Mouse (Mus musculus) thymus, postnatal 25 days (tissue): ENCODE measurements around the gene Ncbp3.

Source experiments
- DNase-seq: peaks from one replicate; pipeline ENCODE4 v3.0.0; 2022

The Ncbp3 gene

DNA sequence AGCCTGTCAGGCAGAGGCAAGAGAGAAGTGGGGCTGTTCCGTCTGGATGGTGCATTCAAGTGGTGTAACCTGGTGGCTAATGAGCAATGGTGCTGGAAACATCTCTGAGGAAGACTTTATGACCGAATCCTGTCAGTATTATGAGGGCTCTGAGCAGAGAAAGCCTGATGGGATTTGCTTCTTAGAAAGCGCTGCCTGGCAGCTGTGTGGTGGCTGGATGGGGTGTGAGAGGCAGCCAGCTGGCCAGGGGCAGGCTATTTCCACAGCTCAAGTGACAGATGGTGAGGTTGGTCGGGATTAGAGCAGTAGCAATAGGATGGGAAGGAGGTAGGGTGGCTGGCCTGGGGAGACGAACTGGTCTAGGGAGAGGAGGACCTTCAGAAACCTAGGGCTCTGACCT is 16.0 kb upstream of the Ncbp3 start:
- DNase-seq: no peak

DNA sequence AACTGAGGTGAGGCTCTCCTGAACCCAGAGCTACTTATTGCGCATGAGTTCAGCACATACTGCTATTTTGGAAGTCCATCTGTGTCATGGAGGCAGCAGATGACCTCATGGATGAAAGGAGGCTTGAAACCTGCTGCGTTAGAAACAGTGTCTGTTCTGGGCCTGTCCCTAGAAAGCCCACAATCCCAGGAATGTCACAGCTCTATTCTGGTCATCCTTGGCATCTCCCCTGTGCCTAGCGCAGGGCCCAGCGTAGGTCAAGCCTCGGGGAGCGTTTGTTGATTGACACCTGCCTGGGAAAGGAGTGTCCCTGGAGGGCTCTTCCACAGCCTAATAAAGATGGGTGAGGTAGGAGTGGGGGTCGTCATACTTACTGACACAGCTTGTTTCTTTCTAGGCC is 11.5 kb upstream of the Ncbp3 start:
- DNase-seq: no peak

DNA sequence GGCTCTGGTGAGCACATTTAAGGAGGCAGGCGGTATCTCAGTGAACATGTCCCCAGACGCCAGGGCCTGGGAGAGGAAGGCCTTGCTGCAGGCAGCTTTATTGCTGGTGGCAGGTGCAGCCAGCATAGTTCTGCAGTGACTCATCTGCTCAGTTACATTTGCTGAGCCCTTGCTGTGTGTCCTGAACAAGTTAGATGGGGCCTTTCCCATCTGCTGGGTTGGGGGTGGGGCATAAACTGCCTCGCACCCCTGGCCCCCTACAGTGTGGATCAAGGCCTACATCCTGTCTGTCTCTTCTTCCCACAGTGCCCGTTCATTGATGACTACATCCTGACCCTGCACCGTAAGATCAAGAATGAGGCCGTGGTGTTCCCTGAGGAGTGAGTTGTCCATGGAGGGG is 10.7 kb upstream of the Ncbp3 start:
- DNase-seq: no peak

DNA sequence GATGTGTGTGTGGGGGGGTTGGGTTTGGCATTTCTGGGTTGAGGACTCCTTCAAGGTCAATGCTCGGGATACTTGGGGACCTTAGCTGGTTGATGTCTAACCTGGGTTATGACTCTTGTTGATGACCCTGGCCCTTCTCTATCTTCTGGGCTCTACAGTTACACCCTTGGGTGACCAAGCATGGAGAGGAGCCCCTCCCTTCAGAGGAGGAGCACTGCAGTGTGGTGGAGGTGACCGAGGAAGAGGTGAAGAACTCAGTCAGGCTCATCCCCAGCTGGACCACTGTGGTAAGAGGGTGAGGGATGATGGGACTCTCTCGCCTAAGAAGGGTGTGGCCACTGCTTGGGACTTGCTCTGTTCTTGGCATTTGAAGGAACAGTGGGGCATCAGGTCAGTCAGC is 9.9 kb upstream of the Ncbp3 start:
- DNase-seq: no peak

DNA sequence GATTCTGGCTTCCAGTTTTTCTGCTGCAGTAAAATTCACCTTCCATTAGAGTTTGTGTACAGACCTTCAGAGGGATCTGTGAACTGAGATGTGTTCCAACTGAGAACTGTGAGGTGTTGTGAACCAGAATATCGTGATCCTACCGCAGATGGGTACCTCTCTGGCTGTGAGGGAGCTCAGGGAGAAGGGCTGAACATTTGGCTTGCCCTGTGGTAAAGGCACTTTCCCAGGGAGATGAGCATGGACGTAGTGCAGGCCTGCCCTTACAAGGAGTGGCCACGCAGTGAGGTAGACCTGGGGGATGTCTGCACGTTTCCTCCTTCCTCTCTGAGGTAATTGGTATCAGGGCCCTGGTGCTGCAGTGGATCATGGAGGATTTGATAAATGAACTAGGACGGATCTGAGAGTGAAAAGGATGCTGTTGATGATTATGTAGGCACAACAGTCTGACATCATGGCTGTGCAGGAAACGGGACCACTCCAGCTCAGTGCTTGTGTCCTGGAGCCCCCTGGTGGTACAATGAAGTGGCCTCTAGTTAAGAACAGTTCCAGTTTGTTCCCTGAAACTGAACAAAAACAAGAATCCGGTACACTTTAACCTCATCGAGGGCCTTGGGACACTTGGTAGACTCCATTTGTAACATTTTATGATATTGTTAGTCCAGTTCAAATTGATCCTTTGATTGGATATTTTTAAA is 8.3 kb upstream of the Ncbp3 start:
- DNase-seq: peak; percentile 77

DNA sequence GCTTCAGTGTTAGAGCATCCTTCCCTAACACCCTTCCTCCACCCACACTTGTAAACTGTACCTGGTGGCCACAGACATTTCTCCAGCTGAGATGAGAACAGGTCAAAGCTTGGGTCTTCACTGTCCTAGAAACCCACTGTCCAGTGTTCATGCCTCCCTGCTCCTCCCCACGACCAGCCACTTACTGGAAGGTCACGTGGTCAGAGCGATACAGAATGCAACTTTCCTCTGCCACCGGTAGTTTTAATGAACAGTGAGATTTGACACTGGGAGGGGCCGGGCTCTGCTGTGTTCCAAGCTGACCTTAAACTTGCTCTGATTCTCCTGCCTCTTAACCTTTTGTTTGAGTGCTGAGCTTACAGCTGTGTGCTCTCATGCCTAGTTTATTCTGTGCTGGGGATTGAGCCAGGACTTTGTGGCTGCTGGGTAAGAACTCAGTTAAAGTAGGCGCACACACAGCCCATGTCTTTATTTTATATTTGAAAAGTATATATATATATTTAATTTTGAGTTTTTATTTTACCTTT is 3.3 kb upstream of the Ncbp3 start:
- DNase-seq: no peak

DNA sequence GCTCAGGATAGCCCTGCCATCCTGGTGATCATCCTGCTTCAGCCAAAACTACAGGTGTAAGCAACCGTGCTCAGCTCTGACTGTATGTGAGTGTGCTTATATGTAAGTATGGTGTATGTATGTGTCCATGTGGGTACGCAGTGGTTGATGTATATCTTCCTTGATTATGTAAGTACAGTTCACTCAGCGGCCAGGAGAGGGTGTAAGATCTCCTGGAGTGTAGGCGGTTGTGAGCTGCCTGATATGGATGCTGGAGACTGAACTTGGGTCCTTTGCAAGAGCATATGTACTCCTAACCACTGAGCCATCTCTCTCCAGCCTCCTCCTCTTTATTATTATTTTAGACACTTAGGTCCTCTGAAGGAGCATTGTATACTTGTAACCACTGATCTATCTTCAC is 2.8 kb upstream of the Ncbp3 start:
- no peak for DNase-seq

DNA sequence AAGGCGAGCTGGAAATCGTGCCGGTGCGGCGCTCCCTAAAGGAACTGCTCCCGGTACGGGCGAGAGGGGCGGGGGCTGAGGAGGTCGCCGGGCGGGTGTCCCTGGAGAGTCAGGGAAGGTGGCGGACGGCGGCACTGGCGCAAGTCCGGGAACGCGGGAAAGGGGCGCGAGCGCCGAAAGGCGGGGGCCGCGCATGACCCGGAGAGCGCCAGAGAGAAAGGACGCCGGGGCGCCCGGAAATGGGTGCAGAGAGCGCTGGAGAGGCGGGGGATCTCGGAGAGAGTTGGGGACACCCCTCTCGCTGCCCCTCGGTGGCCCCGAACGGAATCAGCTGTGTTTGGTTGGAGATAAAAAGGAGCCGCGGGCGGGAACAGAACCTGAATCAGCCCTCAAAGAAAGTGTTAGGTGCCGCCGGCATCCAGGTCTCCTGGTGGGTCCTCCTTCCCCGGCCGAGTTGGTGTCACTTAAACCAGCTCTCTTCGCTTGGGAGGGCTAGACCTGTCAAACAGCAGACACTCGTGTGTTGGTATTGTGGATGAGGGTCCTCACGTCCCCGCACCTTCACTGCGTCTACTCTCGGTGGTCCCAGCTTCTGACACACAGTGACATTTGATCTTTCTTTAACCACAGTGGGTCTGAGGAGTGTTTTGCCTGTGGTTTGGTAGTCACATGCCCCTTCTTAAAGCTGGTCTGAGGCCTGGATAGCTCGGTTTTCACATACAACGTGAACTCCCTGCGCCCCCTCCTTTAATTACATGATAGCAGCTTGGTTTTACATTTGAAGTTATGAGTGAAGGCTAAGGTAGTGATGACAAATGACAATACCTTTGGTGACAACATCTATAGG is 670 bp downstream of the Ncbp3 start:
- peak; percentile 76 for DNase-seq

DNA sequence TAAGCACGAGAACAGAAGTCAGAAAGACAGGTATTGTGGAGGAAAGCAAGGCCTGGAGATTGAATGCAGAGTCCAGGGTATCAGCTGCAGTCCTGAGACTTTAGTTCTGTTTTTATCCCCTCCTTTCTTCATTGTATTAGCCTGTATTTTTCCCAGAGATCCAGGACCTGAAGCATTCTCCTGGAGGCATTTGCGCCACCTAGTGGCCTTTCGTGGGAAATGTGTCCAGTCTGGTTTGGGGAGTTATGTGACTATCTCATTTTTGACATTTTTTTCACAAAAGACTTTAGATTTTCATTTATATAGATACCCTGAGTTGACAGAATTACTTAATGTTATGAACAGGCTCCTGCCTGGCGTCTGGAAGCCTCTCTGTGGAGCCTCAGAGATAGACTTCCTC is 1.8 kb downstream of the Ncbp3 start:
- DNase-seq: peak; percentile 63

DNA sequence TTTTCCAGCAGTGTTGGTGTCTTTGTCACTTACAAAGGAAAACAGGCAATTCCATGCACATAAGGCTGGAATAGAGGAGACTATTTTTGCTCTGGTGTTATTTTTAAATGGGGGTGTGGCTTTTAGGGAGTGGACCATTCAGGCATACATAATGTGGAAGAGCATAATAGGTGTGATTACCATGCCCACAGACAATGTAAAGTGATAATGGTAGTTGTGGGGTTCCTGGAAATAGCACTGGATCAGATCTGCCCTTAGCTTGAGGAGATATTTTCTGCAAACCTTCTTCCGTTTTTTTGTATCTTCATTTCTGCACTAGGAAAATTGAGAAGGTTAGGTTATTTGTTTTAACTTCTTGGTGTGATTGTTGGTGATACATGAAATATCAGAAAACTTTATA is 5.2 kb downstream of the Ncbp3 start:
- DNase-seq: no peak

DNA sequence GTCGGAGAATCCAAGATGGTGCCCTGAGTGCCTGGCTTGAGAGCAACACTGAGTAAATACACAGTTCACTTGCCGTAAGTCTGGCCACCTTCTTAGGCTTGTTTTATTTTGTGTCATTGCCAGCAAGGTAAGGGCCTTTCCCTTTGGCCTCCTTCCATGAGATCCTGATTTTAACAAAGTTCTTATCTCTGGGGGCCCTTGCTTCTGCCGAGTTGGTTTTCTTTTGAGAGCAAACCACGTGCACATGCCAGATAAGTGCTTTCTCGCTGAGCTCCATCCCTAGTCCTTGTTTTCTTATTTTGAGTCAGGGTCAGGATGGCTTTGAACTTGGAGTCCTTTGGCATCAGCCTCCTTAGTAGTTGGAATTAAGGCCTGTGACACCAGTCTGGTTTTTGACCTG is 10.1 kb downstream of the Ncbp3 start:
- DNase-seq: no peak

DNA sequence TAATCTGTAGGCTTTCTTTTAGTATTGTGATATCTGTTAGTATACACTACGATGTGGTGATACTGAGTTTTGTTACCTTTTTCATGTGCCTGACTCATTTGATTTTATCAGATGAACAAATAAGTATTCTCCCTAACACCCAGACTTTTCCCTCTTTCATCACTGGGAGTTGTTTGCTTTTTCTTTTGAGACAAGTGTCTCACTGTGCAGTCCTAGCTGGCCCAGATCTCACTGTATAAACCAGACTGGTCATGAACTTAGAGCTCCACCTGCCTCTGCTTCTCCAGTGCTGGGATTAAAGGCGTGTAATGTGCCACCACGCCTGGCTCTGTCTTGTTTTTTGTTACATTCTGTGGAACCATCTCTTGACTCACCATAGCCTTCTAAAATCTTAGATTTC is 12.0 kb downstream of the Ncbp3 start:
- no peak for DNase-seq

DNA sequence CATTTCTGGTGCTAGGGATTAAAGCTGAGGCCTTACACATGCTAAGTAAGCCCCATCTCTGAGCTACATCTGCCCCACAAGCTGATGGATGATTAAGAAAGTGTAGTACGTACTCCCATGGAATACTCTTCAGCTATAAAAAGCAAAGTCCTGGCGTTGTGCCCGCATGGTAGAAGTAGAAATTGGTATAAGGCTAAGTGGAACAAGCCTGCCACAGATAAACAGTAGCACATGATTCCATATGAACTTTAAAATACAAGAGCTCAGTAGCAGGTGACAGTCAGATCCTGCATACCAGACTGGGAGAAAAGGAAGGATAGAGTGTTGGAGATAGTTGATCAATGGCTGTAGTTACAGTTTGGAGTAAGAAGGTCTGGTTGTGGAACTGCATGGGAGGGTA is 13.8 kb downstream of the Ncbp3 start:
- no peak for DNase-seq

DNA sequence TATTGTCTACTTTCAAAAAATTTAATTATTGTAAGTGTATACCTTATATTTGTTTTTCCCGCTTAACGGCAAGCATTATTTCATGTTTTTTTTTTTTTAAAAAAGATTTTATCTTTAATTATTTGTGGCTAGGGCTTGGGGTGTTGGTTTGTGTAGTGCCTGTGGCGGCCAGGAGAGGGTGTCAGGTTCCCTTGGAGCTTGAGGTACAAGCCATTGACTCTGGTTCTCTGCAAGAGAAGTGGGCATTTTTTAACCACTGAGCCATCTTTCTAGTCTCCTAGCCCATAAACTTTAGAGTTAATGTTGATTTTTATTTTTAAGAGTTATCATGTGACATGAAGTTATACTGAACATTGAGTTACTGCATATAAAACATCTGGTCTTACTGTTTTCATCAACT is 24.3 kb downstream of the Ncbp3 start:
- DNase-seq: peak; percentile 40

DNA sequence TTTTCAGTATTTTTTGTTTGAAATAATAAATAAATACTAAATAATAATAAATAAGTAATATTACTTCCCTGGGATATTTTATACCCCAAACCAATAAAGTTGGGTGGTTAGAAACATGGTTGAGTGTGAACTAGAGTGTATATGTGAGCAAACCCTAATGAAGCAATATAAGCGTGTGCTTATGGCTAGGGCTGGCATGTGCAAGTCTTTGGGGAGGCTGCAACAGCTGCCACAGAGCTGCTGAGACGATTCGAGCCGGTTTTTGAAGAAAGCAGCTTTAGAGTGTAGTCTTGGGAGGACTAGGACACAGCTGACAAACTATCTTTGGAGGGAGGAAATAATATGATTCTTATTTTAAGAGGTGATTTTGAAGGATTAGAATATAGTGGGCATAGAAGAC is 28.7 kb downstream of the Ncbp3 start:
- DNase-seq: no peak

DNA sequence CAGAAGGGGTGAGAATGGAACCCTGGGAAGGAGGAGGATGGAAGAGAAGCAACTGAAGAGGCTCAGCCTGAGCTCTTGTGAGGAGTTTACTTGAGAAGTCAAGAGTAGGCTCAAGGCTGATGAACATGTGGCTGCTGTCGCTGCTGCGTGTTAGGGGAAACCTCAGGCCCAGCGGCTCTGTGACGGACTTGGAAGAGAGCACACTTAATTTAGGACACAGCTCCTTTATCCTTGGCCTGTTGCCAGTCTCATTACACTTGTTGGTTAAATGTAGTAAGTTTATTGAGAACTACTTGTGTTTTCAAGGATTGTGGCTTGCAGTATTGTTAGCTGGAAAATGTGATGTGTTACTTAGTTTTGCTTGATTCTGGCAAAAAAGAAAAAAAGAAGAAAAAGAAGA is 29.1 kb downstream of the Ncbp3 start:
- no peak for DNase-seq

DNA sequence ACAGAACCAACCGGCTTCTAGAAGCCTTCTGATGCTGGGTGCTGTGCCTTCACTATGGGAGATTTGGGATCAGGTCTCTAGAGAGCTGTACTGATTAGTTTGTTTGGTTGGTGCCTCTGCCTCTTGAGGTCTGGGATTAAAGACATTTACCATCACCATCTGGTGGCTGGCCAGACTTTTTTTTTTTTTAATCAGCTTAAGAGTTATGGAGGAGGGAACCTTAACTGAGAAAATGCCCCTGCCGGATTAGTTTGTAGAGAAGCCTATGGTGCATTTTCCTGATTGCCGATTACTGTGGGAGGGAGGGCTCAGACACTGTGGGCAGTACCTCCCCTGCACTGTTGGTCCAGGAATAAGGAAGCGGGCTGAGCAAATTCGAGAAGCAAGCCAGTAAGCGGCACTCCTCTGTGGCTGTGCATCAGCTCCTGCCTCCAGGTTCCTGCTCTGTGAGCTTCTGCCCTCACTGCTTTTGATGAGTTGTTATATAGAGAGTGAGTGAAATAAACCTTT is 29.7 kb downstream of the Ncbp3 start:
- no peak for DNase-seq

DNA sequence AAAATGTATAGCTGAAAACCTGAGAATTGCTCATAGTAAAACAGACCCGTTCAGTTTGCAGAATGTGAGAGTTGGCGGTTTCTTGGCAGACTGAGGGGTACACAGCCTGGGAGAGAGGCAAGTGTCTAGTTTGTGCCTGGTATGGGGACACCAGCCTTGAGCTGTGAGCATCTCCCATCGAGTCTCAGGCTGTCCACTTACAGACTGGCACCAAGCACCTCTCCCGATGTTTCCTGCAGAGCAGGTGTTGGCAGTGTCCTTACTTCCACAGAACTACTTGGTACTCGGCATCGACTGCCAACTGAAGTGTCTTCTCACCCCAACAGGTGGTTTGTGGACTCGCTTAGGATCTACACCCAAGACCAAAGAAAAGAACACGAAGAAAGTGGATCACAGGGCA is 31.0 kb downstream of the Ncbp3 start:
- DNase-seq: no peak

DNA sequence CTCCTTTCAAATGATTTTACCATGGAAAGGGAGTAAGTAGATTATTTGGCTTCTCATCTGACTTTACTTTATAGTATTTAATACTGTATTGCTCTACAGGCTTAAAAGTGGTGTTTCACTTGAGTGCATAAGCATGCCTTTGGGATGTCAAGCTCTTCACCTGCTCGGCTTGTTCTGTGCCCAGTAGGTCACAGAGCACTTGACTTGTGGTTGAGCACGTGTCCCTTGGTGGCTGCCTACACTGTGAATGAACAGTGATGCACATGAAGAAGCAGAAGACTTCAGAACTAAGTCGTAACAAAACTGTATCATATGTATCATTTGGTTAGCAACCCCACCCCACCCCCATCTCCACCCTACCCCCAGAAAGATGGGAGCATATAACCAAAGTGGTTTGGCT is 32.7 kb downstream of the Ncbp3 start:
- DNase-seq: no peak

DNA sequence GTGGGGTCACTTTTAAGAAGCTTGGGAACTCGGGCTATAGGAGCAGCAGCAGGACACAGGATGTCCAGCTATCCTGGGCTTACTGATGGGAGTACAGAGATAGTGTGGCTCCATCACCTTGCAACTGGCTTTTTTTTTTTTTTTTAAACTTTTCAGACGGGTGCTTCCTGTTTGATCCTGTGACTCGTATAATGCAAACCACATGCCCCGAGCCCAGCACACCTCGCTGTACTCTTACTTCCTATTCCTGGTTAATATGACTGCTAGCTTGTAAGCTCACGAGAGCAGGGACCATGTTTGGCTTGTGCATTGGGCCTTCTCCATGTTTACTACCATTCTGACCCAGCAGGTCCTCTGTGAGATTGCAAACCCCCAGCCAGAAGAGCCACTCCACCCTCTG is 36.7 kb downstream of the Ncbp3 start:
- DNase-seq: peak; percentile 42

DNA sequence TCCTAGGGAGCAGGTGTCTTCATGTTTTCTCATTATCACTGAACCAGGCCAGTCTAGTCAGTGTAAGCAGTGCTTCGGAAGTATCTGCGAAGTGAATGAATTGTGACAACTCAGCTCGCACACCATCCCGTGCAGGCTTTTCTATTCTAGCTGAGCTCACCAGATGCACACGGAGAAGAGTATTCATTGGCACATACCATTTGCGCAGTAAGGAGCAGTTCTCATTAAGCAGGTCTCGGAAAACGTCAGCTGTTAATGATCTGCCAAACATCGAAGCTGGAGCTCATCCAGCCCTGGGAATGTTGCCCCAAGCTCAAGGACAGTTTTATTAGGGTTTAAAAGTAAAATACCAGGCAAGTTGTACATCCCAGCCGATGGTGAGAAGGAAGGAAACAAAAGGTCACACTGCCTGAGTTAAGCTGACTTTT is 37.2 kb downstream of the Ncbp3 start:
- DNase-seq: no peak

DNA sequence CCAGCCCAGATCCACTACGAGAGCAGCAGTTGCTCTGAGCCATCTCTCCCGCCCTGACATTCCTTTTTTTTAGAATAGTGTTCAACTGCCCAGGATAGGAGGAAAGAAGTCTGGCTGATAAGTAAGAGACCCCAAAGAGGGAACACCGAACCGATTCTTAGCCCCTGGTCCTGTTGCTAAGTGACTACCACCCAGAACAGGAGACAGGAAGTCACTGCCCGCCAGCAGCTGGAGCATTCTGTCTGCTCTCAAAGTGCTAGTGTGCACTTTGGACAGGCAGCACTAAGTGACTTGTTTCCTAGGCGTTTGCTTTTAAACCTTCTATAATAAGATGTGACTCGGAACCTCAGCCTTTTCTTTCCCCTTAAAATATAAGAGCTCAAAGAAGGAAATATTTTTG is 37.8 kb downstream of the Ncbp3 start:
- no peak for DNase-seq

DNA sequence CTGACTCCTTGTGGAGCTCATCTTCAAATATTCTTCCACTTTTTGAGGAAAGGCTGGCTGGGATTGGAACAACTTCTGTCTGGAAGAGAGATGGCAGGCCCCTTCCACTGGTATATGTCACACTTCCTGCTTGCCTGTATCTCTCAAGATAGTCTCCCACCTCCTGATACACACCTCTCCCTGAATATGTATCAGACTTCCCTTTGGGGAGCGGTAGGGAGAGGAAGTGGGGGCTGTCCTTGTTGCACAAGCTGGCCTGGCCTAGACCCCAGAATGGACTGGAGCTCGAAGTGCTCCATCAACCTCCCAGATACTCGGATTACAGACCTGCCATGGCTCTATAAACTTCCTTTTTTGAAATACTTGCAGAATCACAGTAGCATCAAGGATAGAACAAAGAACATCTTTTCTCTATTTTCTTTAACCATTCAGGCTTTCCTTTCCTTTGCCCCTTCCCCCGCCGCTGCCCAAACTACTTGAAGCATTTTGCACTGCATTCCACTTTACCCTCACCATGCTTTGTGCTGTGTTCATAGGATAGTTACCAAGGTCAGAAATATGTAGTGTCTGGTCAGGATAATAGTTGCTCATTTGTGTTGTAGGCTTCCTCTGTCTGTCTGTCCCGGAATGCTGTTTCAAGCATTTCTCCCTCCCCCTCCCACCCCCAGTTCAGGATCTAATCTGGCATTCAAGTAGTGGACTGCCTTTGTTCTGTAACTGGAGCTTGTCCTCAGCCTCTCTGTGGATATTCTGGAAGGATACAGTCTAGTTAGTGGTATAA is 40.3 kb downstream of the Ncbp3 start:
- no peak for DNase-seq
